Mouse (Mus musculus): ENCODE results near the gene Cfap100. TPM values are rescaled to one million over a fixed set of nuclear protein-coding genes. Genes with fewer than 3 reads are reported as not detected.

Gene Cfap100
- polyA plus RNA-seq, 1 experiment from 2014 or later, result not detected

- H3K4me1 ChIP-seq, result no peaks in the 10 kb centered on the region
- H3K4me3 ChIP-seq, result no peak overlapping the region
- H3K27ac ChIP-seq, result no peak overlapping the region
- H3K27me3 ChIP-seq (replicated peaks), result 0 out of 2 replicates have a peak, but pooled peaks cover 3% of the 10 kb centered on the region
- no peak overlapping the region for H3K9ac ChIP-seq
- no peak overlapping the region for H3K4me2 ChIP-seq
- WGBS (ENCODE audit: insufficient replicate concordance), result 63% methylated on average over 5 of the region's 5 CpGs
- no peaks in the 10 kb centered on the region for H3K36me3 ChIP-seq
- ATAC-seq, result no peak
- no peaks in the 10 kb centered on the region for H3K9me3 ChIP-seq (replicated peaks)
Observed at GRCm38 (mm10) chr6:90453751-90454150, 25.2 kb upstream of the Cfap100 start.

GRCm38 (mm10) chr6:90452603-90453002, 24.0 kb upstream of the Cfap100 start:
- H3K27me3 ChIP-seq (replicated peaks), result 0 out of 2 replicates have a peak, but pooled peaks cover 3% of the 10 kb centered on the region

GRCm38 (mm10) chr6:90451512-90451911, 22.9 kb upstream of the Cfap100 start:
- no peak overlapping the region for H3K4me3 ChIP-seq
- 74% methylated on average over 5 of the region's 5 CpGs for WGBS (ENCODE audit: insufficient replicate concordance)
- no peaks in the 10 kb centered on the region for H3K36me3 ChIP-seq
- H3K9ac ChIP-seq, result no peak overlapping the region
- no peak overlapping the region for H3K27ac ChIP-seq
- H3K4me2 ChIP-seq, result no peak overlapping the region
- no peak for ATAC-seq
- no peaks in the 10 kb centered on the region for H3K27me3 ChIP-seq (replicated peaks)
- H3K9me3 ChIP-seq (replicated peaks), result no peaks in the 10 kb centered on the region
- no peaks in the 10 kb centered on the region for H3K4me1 ChIP-seq

More at GRCm38 (mm10) chr6:90452603-90453002, 24.0 kb upstream of the Cfap100 start:
- Histone ChIP-seq H3K9me3 (replicated peaks) (no peaks in the 10 kb centered on the region), H3K4me3 (no peak overlapping the region), H3K4me2 (no peak overlapping the region), H3K4me1 (no peaks in the 10 kb centered on the region), H3K36me3 (no peaks in the 10 kb centered on the region), H3K27ac (no peak overlapping the region), H3K9ac (no peak overlapping the region)
- no peak for ATAC-seq

GRCm38 (mm10) chr6:90450697-90451096, 22.1 kb upstream of the Cfap100 start:
- no peak overlapping the region for H3K27ac ChIP-seq
- H3K4me2 ChIP-seq, result no peak overlapping the region
- no peak for ATAC-seq
- no peaks in the 10 kb centered on the region for H3K4me1 ChIP-seq
- WGBS (ENCODE audit: insufficient replicate concordance), result 60% methylated on average over 5 of the region's 5 CpGs
- no peak overlapping the region for H3K4me3 ChIP-seq
- no peaks in the 10 kb centered on the region for H3K27me3 ChIP-seq (replicated peaks)
- no peaks in the 10 kb centered on the region for H3K9me3 ChIP-seq (replicated peaks)
- H3K9ac ChIP-seq, result no peak overlapping the region
- H3K36me3 ChIP-seq, result no peaks in the 10 kb centered on the region

GRCm38 (mm10) chr6:90450179-90450578, 21.6 kb upstream of the Cfap100 start:
- Histone ChIP-seq H3K27me3 (replicated peaks) (no peaks in the 10 kb centered on the region), H3K27ac (no peak overlapping the region), H3K4me1 (no peaks in the 10 kb centered on the region), H3K36me3 (no peaks in the 10 kb centered on the region), H3K9ac (no peak overlapping the region), H3K9me3 (replicated peaks) (no peaks in the 10 kb centered on the region), H3K4me2 (no peak overlapping the region), H3K4me3 (no peak overlapping the region)
- 19% methylated on average over 7 of the region's 7 CpGs for WGBS (ENCODE audit: insufficient replicate concordance)
- ATAC-seq, result 0 out of 2 replicates have a peak, but pooled peaks have one; percentile 30

GRCm38 (mm10) chr6:90446883-90447282, 18.3 kb upstream of the Cfap100 start:
- WGBS (ENCODE audit: insufficient replicate concordance), result 53% methylated on average over 4 of the region's 4 CpGs
- ATAC-seq, result no peak
- H3K4me1 ChIP-seq, result no peaks in the 10 kb centered on the region
- no peak overlapping the region for H3K4me3 ChIP-seq
- H3K27ac ChIP-seq, result no peak overlapping the region
- no peak overlapping the region for H3K9ac ChIP-seq
- no peaks in the 10 kb centered on the region for H3K36me3 ChIP-seq
- no peaks in the 10 kb centered on the region for H3K9me3 ChIP-seq (replicated peaks)
- no peak overlapping the region for H3K4me2 ChIP-seq
- H3K27me3 ChIP-seq (replicated peaks), result no peaks in the 10 kb centered on the region

- Histone ChIP-seq H3K9me3 (replicated peaks) (no peaks in the 10 kb centered on the region), H3K27ac (no peak overlapping the region), H3K27me3 (replicated peaks) (no peaks in the 10 kb centered on the region; the same call in 1 of the 2 replicates), H3K4me2 (no peak overlapping the region), H3K9ac (no peak overlapping the region), H3K4me3 (no peak overlapping the region), H3K4me1 (no peaks in the 10 kb centered on the region), H3K36me3 (no peaks in the 10 kb centered on the region)
- ATAC-seq, result no peak
- WGBS (ENCODE audit: insufficient replicate concordance), result 72% methylated on average over 3 of the region's 3 CpGs
Observed at GRCm38 (mm10) chr6:90437041-90437440, 8.4 kb upstream of the Cfap100 start.

GRCm38 (mm10) chr6:90436192-90436907, 7.8 kb upstream of the Cfap100 start:
- Histone ChIP-seq H3K27ac (no peak overlapping the region), H3K4me2 (no peak overlapping the region), H3K9ac (no peak overlapping the region), H3K4me1 (no peaks in the 10 kb centered on the region), H3K4me3 (no peak overlapping the region), H3K9me3 (replicated peaks) (no peaks in the 10 kb centered on the region), H3K36me3 (no peaks in the 10 kb centered on the region), H3K27me3 (replicated peaks) (no peaks in the 10 kb centered on the region; the same call in 1 of the 2 replicates)
- no peak for ATAC-seq
- 66% methylated on average over 10 of the region's 10 CpGs for WGBS (ENCODE audit: insufficient replicate concordance)

GRCm38 (mm10) chr6:90435195-90435618, 6.6 kb upstream of the Cfap100 start:
- no peak overlapping the region for H3K4me3 ChIP-seq
- no peak overlapping the region for H3K9ac ChIP-seq
- peak; percentile 79 for ATAC-seq
- H3K27ac ChIP-seq, result 0 out of 2 replicates have a peak overlapping the region, but pooled peaks have one; percentile 16
- no peaks in the 10 kb centered on the region for H3K9me3 ChIP-seq (replicated peaks)
- no peaks in the 10 kb centered on the region; the same call in 1 of the 2 replicates for H3K27me3 ChIP-seq (replicated peaks)
- no peaks in the 10 kb centered on the region for H3K36me3 ChIP-seq
- WGBS (ENCODE audit: insufficient replicate concordance), result 20% methylated on average over 11 of the region's 11 CpGs
- H3K4me2 ChIP-seq, result no peak overlapping the region
- H3K4me1 ChIP-seq, result no peaks in the 10 kb centered on the region

- ATAC-seq, result peak; percentile 38
- Histone ChIP-seq H3K9ac (no peak overlapping the region), H3K4me2 (no peak overlapping the region), H3K4me1 (no peaks in the 10 kb centered on the region), H3K36me3 (no peaks in the 10 kb centered on the region), H3K27me3 (replicated peaks) (no peaks in the 10 kb centered on the region; the same call in 1 of the 2 replicates), H3K4me3 (no peak overlapping the region), H3K27ac (no peak overlapping the region), H3K9me3 (replicated peaks) (no peaks in the 10 kb centered on the region)
- WGBS (ENCODE audit: insufficient replicate concordance), result 53% methylated on average over 3 of the region's 3 CpGs
Observed at GRCm38 (mm10) chr6:90434687-90435086, 6.1 kb upstream of the Cfap100 start.

GRCm38 (mm10) chr6:90431487-90431886, 2.9 kb upstream of the Cfap100 start:
- Histone ChIP-seq H3K27ac (no peak overlapping the region), H3K9me3 (replicated peaks) (no peaks in the 10 kb centered on the region), H3K27me3 (replicated peaks) (peaks cover 24% of the 10 kb centered on the region), H3K4me1 (peaks cover 9% of the 10 kb centered on the region; the same call in 1 of the 2 replicates), H3K4me3 (no peak overlapping the region), H3K9ac (no peak overlapping the region), H3K4me2 (no peak overlapping the region), H3K36me3 (no peaks in the 10 kb centered on the region)
- ATAC-seq, result no peak
- WGBS (ENCODE audit: insufficient replicate concordance), result 36% methylated on average over 2 of the region's 2 CpGs

- ATAC-seq, result no peak
- peaks cover 25% of the 10 kb centered on the region for H3K27me3 ChIP-seq (replicated peaks)
- 63% methylated on average over 14 of the region's 14 CpGs for WGBS (ENCODE audit: insufficient replicate concordance)
Observed at GRCm38 (mm10) chr6:90429911-90430310, 1.3 kb upstream of the Cfap100 start.

More at GRCm38 (mm10) chr6:90429911-90430310, 1.3 kb upstream of the Cfap100 start:
- H3K9me3 ChIP-seq (replicated peaks), result no peaks in the 10 kb centered on the region
- no peak overlapping the region for H3K4me2 ChIP-seq
- no peaks in the 10 kb centered on the region for H3K36me3 ChIP-seq
- H3K9ac ChIP-seq, result no peak overlapping the region
- H3K4me1 ChIP-seq, result peaks cover 9% of the 10 kb centered on the region; the same call in 1 of the 2 replicates
- H3K27ac ChIP-seq, result no peak overlapping the region
- H3K4me3 ChIP-seq, result no peak overlapping the region

All from liver, embryonic 12.5 days (tissue).